ENCODE assay signal across 11 mouse cellular contexts in genomic region chr16:93770271-93770926, GRCm38 (mm10). TPM values are rescaled to one million over a fixed set of nuclear protein-coding genes. Genes with fewer than 3 reads are reported as not detected.
DNase-seq lines count a peak whose midpoint lies in the region; ATAC-seq and TF ChIP-seq lines count a peak whose summit lies in the region.
"Had no signal": no experiment of that assay in that cellular context is flagged by ENCODE, and none has a peak within 500 bp of the region (broad histone marks: within the 10 kb centered on the region; RNA-seq: fewer than 3 reads in every experiment).

No protein-coding gene starts in this region.

- no peak overlapping the region for H3K27ac ChIP-seq in liver, postnatal 0 days (ENCODE audit: low read depth)
- H3K27ac ChIP-seq in liver, embryonic 12.5 days: no peak overlapping the region
- H3K27ac ChIP-seq in midbrain, embryonic 16.5 days (ENCODE audit: low read length): no peak overlapping the region
- no peak overlapping the region for H3K27ac ChIP-seq in hindbrain, embryonic 12.5 days
- H3K27ac ChIP-seq: macrophage had no signal

- H3K9ac ChIP-seq in liver, postnatal 0 days (replicated peaks): no peak overlapping the region
- H3K9ac ChIP-seq in liver, embryonic 12.5 days: no peak overlapping the region
- H3K9ac ChIP-seq in midbrain, embryonic 16.5 days (ENCODE audit: low read depth, low read length): no peak overlapping the region
- no peak overlapping the region for H3K9ac ChIP-seq in hindbrain, embryonic 12.5 days

- peak; percentile 48 to 57 for DNase-seq in cerebellum, postnatal 10 days
- DNase-seq in cerebellum, adult 9-10 months: no peak
- no peak for DNase-seq in liver, postnatal 0 days
- DNase-seq in kidney, postnatal 14 days: peak; percentile 55
- no peak for DNase-seq in layer of hippocampus, adult 18-20 months (ENCODE audit: low spot score in 2 of 2)
- DNase-seq: B cell, adult 2 months; heart, adult 11 months had no signal

- H3K27me3 ChIP-seq in liver, postnatal 0 days (ENCODE audit: insufficient read depth, low read length): no peaks in the 10 kb centered on the region
- H3K27me3 ChIP-seq in liver, embryonic 12.5 days (replicated peaks): no peaks in the 10 kb centered on the region
- no peaks in the 10 kb centered on the region for H3K27me3 ChIP-seq in midbrain, embryonic 16.5 days (ENCODE audit: control insufficient read depth, insufficient read depth, low read depth, low read length)
- no peaks in the 10 kb centered on the region for H3K27me3 ChIP-seq in hindbrain, embryonic 12.5 days

- ATAC-seq in liver, postnatal 0 days: peak; percentile 62
- no peak for ATAC-seq in liver, embryonic 12.5 days
- 0 out of 2 replicates have a peak, but pooled peaks have one; percentile 39 for ATAC-seq in midbrain, embryonic 16.5 days
- no peak for ATAC-seq in hindbrain, embryonic 12.5 days (ENCODE audit: low FRiP score)

- WGBS in liver, postnatal 0 days (ENCODE audit: insufficient replicate concordance): 80% methylated on average over 32 of the region's 32 CpGs
- WGBS in liver, embryonic 12.5 days (ENCODE audit: insufficient replicate concordance): 79% methylated on average over 32 of the region's 32 CpGs
- 75% methylated on average over 32 of the region's 32 CpGs for WGBS in midbrain, embryonic 16.5 days
- 69% methylated on average over 32 of the region's 32 CpGs for WGBS in hindbrain, embryonic 12.5 days

- H3K9me3 ChIP-seq in liver, postnatal 0 days (ENCODE audit: low read length): no peaks in the 10 kb centered on the region
- H3K9me3 ChIP-seq in liver, embryonic 12.5 days (replicated peaks): no peaks in the 10 kb centered on the region
- no peaks in the 10 kb centered on the region for H3K9me3 ChIP-seq in midbrain, embryonic 16.5 days (replicated peaks; ENCODE audit: control insufficient read depth, low read length, poor library complexity, severe bottlenecking)
- no peaks in the 10 kb centered on the region for H3K9me3 ChIP-seq in hindbrain, embryonic 12.5 days (replicated peaks)

- peaks cover 33% of the 10 kb centered on the region for H3K36me3 ChIP-seq in liver, postnatal 0 days (replicated peaks; ENCODE audit: insufficient read depth, low read length)
- peaks cover 51% of the 10 kb centered on the region for H3K36me3 ChIP-seq in liver, embryonic 12.5 days
- H3K36me3 ChIP-seq in midbrain, embryonic 16.5 days (ENCODE audit: control insufficient read depth, insufficient read depth, low read length): peaks cover 47% of the 10 kb centered on the region
- peaks cover 32% of the 10 kb centered on the region for H3K36me3 ChIP-seq in hindbrain, embryonic 12.5 days

- no peak for TF ChIP-seq CTCF in liver, postnatal 0 days (IDR thresholded peaks at IDR 0.05; ENCODE audit: low read depth)

- no peak for TF ChIP-seq EP300 in liver, postnatal 0 days (IDR thresholded peaks at IDR 0.05; ENCODE audit: low read depth)

- H3K4me2 ChIP-seq in liver, postnatal 0 days (ENCODE audit: low read depth, low read length): peak overlapping the region; percentile 23; the same call in 1 of the 2 replicates
- no peak overlapping the region for H3K4me2 ChIP-seq in liver, embryonic 12.5 days
- H3K4me2 ChIP-seq in midbrain, embryonic 16.5 days (ENCODE audit: low read length): no peak overlapping the region
- H3K4me2 ChIP-seq in hindbrain, embryonic 12.5 days (replicated peaks): no peak overlapping the region

- H3K4me3 ChIP-seq in liver, postnatal 0 days (ENCODE audit: low read depth, low read length): no peak overlapping the region
- H3K4me3 ChIP-seq in liver, embryonic 12.5 days: no peak overlapping the region
- H3K4me3 ChIP-seq in midbrain, embryonic 16.5 days (ENCODE audit: low read depth, low read length): no peak overlapping the region
- no peak overlapping the region for H3K4me3 ChIP-seq in hindbrain, embryonic 12.5 days

- no peaks in the 10 kb centered on the region for H3K4me1 ChIP-seq in liver, postnatal 0 days (ENCODE audit: insufficient read depth)
- H3K4me1 ChIP-seq in liver, embryonic 12.5 days: peaks cover 32% of the 10 kb centered on the region
- H3K4me1 ChIP-seq in midbrain, embryonic 16.5 days (ENCODE audit: control insufficient read depth, insufficient read depth, low read length): no peaks in the 10 kb centered on the region
- H3K4me1 ChIP-seq in hindbrain, embryonic 12.5 days: no peaks in the 10 kb centered on the region

RNA-seq across cellular contexts. Expression of gene Dop1b, which starts 58.7 kb away (rescaled TPM):
- 6.2 and 6.4 TPM in 2 replicates for polyA plus RNA-seq in liver, postnatal 0 days (2015; fragmentation: Nextera tagmentation; extraction: Ambion mirVana)
- polyA plus RNA-seq in liver, embryonic 12.5 days (2016; fragmentation: Nextera tagmentation; extraction: Ambion mirVana): 10.5 and 12.8 TPM in 2 replicates
- polyA plus RNA-seq in midbrain, embryonic 16.5 days (2015; fragmentation: Nextera tagmentation; extraction: Ambion mirVana): 41.0 and 42.0 TPM in 2 replicates
- polyA plus RNA-seq in hindbrain, embryonic 12.5 days (2016; fragmentation: Nextera tagmentation; extraction: Ambion mirVana): 22.4 and 25.2 TPM in 2 replicates
- 10 to 100 TPM; 90.5 to 95.7 TPM for total RNA-seq in layer of hippocampus, adult 18-20 months (2021)

Comparison
In these comparisons a context has a peak if more than half of its experiments do, and no peak if none do; other contexts are left out.
1. DNase-seq: peak in cerebellum, postnatal 10 days (2 of 2) and kidney, postnatal 14 days (single experiment); none in cerebellum, adult 9-10 months (single experiment), liver, postnatal 0 days (single experiment) and layer of hippocampus, adult 18-20 months (0 of 2).
2. ATAC-seq: peak in liver, postnatal 0 days (single experiment) and midbrain, embryonic 16.5 days (single experiment); none in liver, embryonic 12.5 days (single experiment) and hindbrain, embryonic 12.5 days (single experiment).